Mouse (Mus musculus): ENCODE data around the gene Prkcb.

Gene Prkcb

GRCm38 (mm10) chr7:122579461-122580157, 291.1 kb downstream of the Prkcb start:
- in situ Hi-C loops (cut with MboI, MseI), result no loop called here

GRCm38 (mm10) chr7:122580158-122580475, 291.6 kb downstream of the Prkcb start:
- in situ Hi-C loops (cut with MboI, MseI), result no loop called here

GRCm38 (mm10) chr7:122584421-122585151, 296.0 kb downstream of the Prkcb start:
- in situ Hi-C loops (cut with MboI, MseI), result no loop called here

- in situ Hi-C loops (cut with MboI, MseI), result no loop called here
Observed at GRCm38 (mm10) chr7:122595897-122596296, 307.3 kb downstream of the Prkcb start.

- in situ Hi-C loops (cut with MboI, MseI), result no loop called here
Observed at GRCm38 (mm10) chr7:122596596-122597170, 308.1 kb downstream of the Prkcb start.

- in situ Hi-C loops (cut with MboI, MseI), result no loop called here
Observed at GRCm38 (mm10) chr7:122597313-122597712, 308.8 kb downstream of the Prkcb start.

GRCm38 (mm10) chr7:122600856-122601255, 312.3 kb downstream of the Prkcb start:
- in situ Hi-C loops (cut with MboI, MseI), result no loop called here

- in situ Hi-C loops (cut with MboI, MseI), result no loop called here
Observed at GRCm38 (mm10) chr7:122605066-122605465, 316.5 kb downstream of the Prkcb start.

GRCm38 (mm10) chr7:122609420-122609819, 320.9 kb downstream of the Prkcb start:
- in situ Hi-C loops (cut with MboI, MseI), result no loop called here

- in situ Hi-C loops (cut with MboI, MseI), result no loop called here
Observed at GRCm38 (mm10) chr7:122610161-122610560, 321.6 kb downstream of the Prkcb start.

GRCm38 (mm10) chr7:122613876-122614275, 325.3 kb downstream of the Prkcb start:
- in situ Hi-C loops (cut with MboI, MseI), result no loop called here

GRCm38 (mm10) chr7:122622125-122622774, 333.7 kb downstream of the Prkcb start:
- in situ Hi-C loops (cut with MboI, MseI), result no loop called here

- in situ Hi-C loops (cut with MboI, MseI), result no loop called here
Observed at GRCm38 (mm10) chr7:122623753-122624152, 335.2 kb downstream of the Prkcb start.

GRCm38 (mm10) chr7:122628050-122628449, 339.5 kb downstream of the Prkcb start:
- in situ Hi-C loops (cut with MboI, MseI), result no loop called here

- in situ Hi-C loops (cut with MboI, MseI), result no loop called here
Observed at GRCm38 (mm10) chr7:122630386-122630785, 341.8 kb downstream of the Prkcb start.

- in situ Hi-C loops (cut with MboI, MseI), result no loop called here
Observed at GRCm38 (mm10) chr7:122631151-122631550, 342.6 kb downstream of the Prkcb start.

- in situ Hi-C loops (cut with MboI, MseI), result no loop called here
Observed at GRCm38 (mm10) chr7:122632946-122633345, 344.4 kb downstream of the Prkcb start.

GRCm38 (mm10) chr7:122633463-122633862, 344.9 kb downstream of the Prkcb start:
- in situ Hi-C loops (cut with MboI, MseI), result no loop called here

- in situ Hi-C loops (cut with MboI, MseI), result no loop called here
Observed at GRCm38 (mm10) chr7:122643676-122644075, 355.1 kb downstream of the Prkcb start.

- in situ Hi-C loops (cut with MboI, MseI), result no loop called here
Observed at GRCm38 (mm10) chr7:122649306-122649705, 360.8 kb downstream of the Prkcb start.

- in situ Hi-C loops (cut with MboI, MseI), result no loop called here
Observed at GRCm38 (mm10) chr7:122652523-122652922, 364.0 kb downstream of the Prkcb start.

GRCm38 (mm10) chr7:122656671-122657070, 368.1 kb downstream of the Prkcb start:
- in situ Hi-C loops (cut with MboI, MseI), result no loop called here
